Mouse (Mus musculus): ENCODE data around the gene Lcp1. TPM values are rescaled to one million over a fixed set of nuclear protein-coding genes. Genes with fewer than 3 reads are reported as not detected.
"Not testable (repeated sequence)": the region's sequence is repeated elsewhere in the genome, so short reads cannot be mapped to it uniquely, and the experiment has no call there.

Lcp1 gene
- polyA plus RNA-seq, 2 experiments: 13.5 to 34.2 TPM

- no peaks in the 10 kb centered on the region for H3K36me3 ChIP-seq (ENCODE audit: control insufficient read depth, insufficient read depth, low read length)
- DNase-seq (ENCODE audit: low spot score): no peak
- H3K27ac ChIP-seq (replicated peaks; ENCODE audit: low read depth, low read length): no peak overlapping the region
- 80% methylated on average over 10 of the region's 10 CpGs for WGBS
- no peak overlapping the region for H3K4me2 ChIP-seq (replicated peaks; ENCODE audit: low read depth, low read length, severe bottlenecking)
- H3K9ac ChIP-seq (ENCODE audit: low read depth, low read length, severe bottlenecking): no peak overlapping the region
- H3K27me3 ChIP-seq (ENCODE audit: control insufficient read depth, insufficient read depth, low read length): no peaks in the 10 kb centered on the region
- H3K9me3 ChIP-seq (ENCODE audit: control insufficient read depth, low read length): no peaks in the 10 kb centered on the region
- no peak for ATAC-seq (ENCODE audit: low FRiP score, low read depth)
- H3K4me1 ChIP-seq (ENCODE audit: control insufficient read depth, insufficient read depth, low read length): no peaks in the 10 kb centered on the region
- no peak overlapping the region for H3K4me3 ChIP-seq (replicated peaks; ENCODE audit: low read length)
- TF ChIP-seq POLR2A (IDR thresholded peaks at IDR 0.05; ENCODE audit: borderline replicate concordance, extremely low read depth, insufficient read depth, insufficient read length): no peak
Observed at GRCm38 (mm10) chr14:75138503-75138902, 7.6 kb downstream of the Lcp1 start.

DNA sequence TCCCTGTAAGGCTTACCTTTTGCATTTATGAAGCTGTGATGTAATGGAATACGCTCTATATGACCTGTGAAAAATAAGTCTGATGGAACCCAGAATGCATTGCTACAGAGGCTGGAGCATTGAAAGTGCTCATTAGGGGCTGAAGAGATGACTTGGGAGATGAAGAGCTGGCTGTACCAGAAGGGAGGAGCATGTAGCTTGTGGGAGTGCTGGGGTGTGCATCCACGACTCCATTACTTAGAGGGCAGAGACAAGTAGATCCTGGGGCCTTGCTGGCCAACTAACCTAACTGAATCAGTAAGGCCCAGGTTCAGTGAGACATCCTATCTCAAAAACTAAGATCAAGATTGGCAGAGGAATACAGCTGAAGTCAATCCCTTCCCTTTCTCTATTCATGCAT, 8.3 kb downstream of the Lcp1 start:
- Histone ChIP-seq H3K9me3 (ENCODE audit: control insufficient read depth, low read length) (no peaks in the 10 kb centered on the region), H3K36me3 (ENCODE audit: control insufficient read depth, insufficient read depth, low read length) (no peaks in the 10 kb centered on the region), H3K4me1 (ENCODE audit: control insufficient read depth, insufficient read depth, low read length) (no peaks in the 10 kb centered on the region), H3K4me3 (replicated peaks; ENCODE audit: low read length) (no peak overlapping the region), H3K9ac (ENCODE audit: low read depth, low read length, severe bottlenecking) (no peak overlapping the region), H3K27me3 (ENCODE audit: control insufficient read depth, insufficient read depth, low read length) (no peaks in the 10 kb centered on the region), H3K4me2 (replicated peaks; ENCODE audit: low read depth, low read length, severe bottlenecking) (no peak overlapping the region), H3K27ac (replicated peaks; ENCODE audit: low read depth, low read length) (no peak overlapping the region)
- 73% methylated on average over 2 of the region's 2 CpGs for WGBS
- DNase-seq (ENCODE audit: low spot score) (no peak), ATAC-seq (ENCODE audit: low FRiP score, low read depth) (no peak)
- no peak for TF ChIP-seq POLR2A (IDR thresholded peaks at IDR 0.05; ENCODE audit: borderline replicate concordance, extremely low read depth, insufficient read depth, insufficient read length)

- H3K4me2 ChIP-seq (replicated peaks; ENCODE audit: low read depth, low read length, severe bottlenecking); H3K9ac ChIP-seq (ENCODE audit: low read depth, low read length, severe bottlenecking); H3K4me3 ChIP-seq (replicated peaks; ENCODE audit: low read length); H3K36me3 ChIP-seq (ENCODE audit: control insufficient read depth, insufficient read depth, low read length); H3K4me1 ChIP-seq (ENCODE audit: control insufficient read depth, insufficient read depth, low read length); H3K27me3 ChIP-seq (ENCODE audit: control insufficient read depth, insufficient read depth, low read length); ATAC-seq (ENCODE audit: low FRiP score, low read depth); H3K9me3 ChIP-seq (ENCODE audit: control insufficient read depth, low read length); H3K27ac ChIP-seq (replicated peaks; ENCODE audit: low read depth, low read length); DNase-seq (ENCODE audit: low spot score): not testable (repeated sequence)
- WGBS: 79% methylated on average over 2 of the region's 2 CpGs
Observed at GRCm38 (mm10) chr14:75147706-75148105, 16.8 kb downstream of the Lcp1 start.

GRCm38 (mm10) chr14:75148229-75148628, 17.3 kb downstream of the Lcp1 start:
- ATAC-seq (ENCODE audit: low FRiP score, low read depth) (no peak), DNase-seq (ENCODE audit: low spot score) (no peak)
- no peak for TF ChIP-seq POLR2A (IDR thresholded peaks at IDR 0.05; ENCODE audit: borderline replicate concordance, extremely low read depth, insufficient read depth, insufficient read length)
- Histone ChIP-seq H3K27me3 (ENCODE audit: control insufficient read depth, insufficient read depth, low read length) (no peaks in the 10 kb centered on the region), H3K9ac (ENCODE audit: low read depth, low read length, severe bottlenecking) (no peak overlapping the region), H3K4me1 (ENCODE audit: control insufficient read depth, insufficient read depth, low read length) (no peaks in the 10 kb centered on the region), H3K9me3 (ENCODE audit: control insufficient read depth, low read length) (no peaks in the 10 kb centered on the region), H3K36me3 (ENCODE audit: control insufficient read depth, insufficient read depth, low read length) (no peaks in the 10 kb centered on the region), H3K27ac (replicated peaks; ENCODE audit: low read depth, low read length) (no peak overlapping the region), H3K4me2 (replicated peaks; ENCODE audit: low read depth, low read length, severe bottlenecking) (no peak overlapping the region), H3K4me3 (replicated peaks; ENCODE audit: low read length) (no peak overlapping the region)
- 86% methylated on average over 9 of the region's 9 CpGs for WGBS

DNA sequence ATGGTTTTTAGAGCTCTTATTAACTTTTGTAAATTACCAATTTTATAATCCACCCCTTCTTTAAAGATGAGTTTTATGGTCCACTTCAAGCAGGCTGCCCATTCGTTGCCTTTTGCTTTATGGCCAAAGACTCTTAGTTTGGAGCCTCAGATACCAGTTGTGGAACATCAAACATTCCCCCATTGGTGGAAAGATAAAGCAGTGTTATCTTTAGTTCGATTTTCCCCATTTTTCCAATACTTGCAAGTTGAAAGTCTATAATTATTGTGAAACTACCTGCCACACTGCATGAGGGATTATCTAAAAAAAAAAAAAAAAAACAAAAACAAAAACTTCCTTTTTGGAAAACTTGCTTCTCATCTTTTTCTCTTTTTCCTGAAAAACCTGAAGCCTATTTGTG, 19.8 kb downstream of the Lcp1 start:
- ATAC-seq (ENCODE audit: low FRiP score, low read depth) (no peak), DNase-seq (ENCODE audit: low spot score) (no peak)
- Histone ChIP-seq H3K9ac (ENCODE audit: low read depth, low read length, severe bottlenecking) (no peak overlapping the region), H3K36me3 (ENCODE audit: control insufficient read depth, insufficient read depth, low read length) (no peaks in the 10 kb centered on the region), H3K4me3 (replicated peaks; ENCODE audit: low read length) (no peak overlapping the region), H3K27me3 (ENCODE audit: control insufficient read depth, insufficient read depth, low read length) (no peaks in the 10 kb centered on the region), H3K4me1 (ENCODE audit: control insufficient read depth, insufficient read depth, low read length) (no peaks in the 10 kb centered on the region), H3K9me3 (ENCODE audit: control insufficient read depth, low read length) (no peaks in the 10 kb centered on the region), H3K27ac (replicated peaks; ENCODE audit: low read depth, low read length) (no peak overlapping the region), H3K4me2 (replicated peaks; ENCODE audit: low read depth, low read length, severe bottlenecking) (no peak overlapping the region)
- WGBS: 55% methylated on average over 2 of the region's 2 CpGs
- TF ChIP-seq POLR2A (IDR thresholded peaks at IDR 0.05; ENCODE audit: borderline replicate concordance, extremely low read depth, insufficient read depth, insufficient read length): no peak

- 70% methylated on average over 3 of the region's 3 CpGs for WGBS
- no peak overlapping the region for H3K4me2 ChIP-seq (replicated peaks; ENCODE audit: low read depth, low read length, severe bottlenecking)
- TF ChIP-seq POLR2A (IDR thresholded peaks at IDR 0.05; ENCODE audit: borderline replicate concordance, extremely low read depth, insufficient read depth, insufficient read length): no peak
Observed at GRCm38 (mm10) chr14:75151146-75151545, 20.2 kb downstream of the Lcp1 start.

More at GRCm38 (mm10) chr14:75151146-75151545, 20.2 kb downstream of the Lcp1 start:
- H3K9me3 ChIP-seq (ENCODE audit: control insufficient read depth, low read length): no peaks in the 10 kb centered on the region
- no peaks in the 10 kb centered on the region for H3K4me1 ChIP-seq (ENCODE audit: control insufficient read depth, insufficient read depth, low read length)
- no peak overlapping the region for H3K27ac ChIP-seq (replicated peaks; ENCODE audit: low read depth, low read length)
- H3K4me3 ChIP-seq (replicated peaks; ENCODE audit: low read length): no peak overlapping the region
- H3K9ac ChIP-seq (ENCODE audit: low read depth, low read length, severe bottlenecking): no peak overlapping the region
- ATAC-seq (ENCODE audit: low FRiP score, low read depth) (no peak), DNase-seq (ENCODE audit: low spot score) (no peak)
- no peaks in the 10 kb centered on the region for H3K27me3 ChIP-seq (ENCODE audit: control insufficient read depth, insufficient read depth, low read length)
- no peaks in the 10 kb centered on the region for H3K36me3 ChIP-seq (ENCODE audit: control insufficient read depth, insufficient read depth, low read length)
